Mouse (Mus musculus) cerebellum, adult 11-12 months (tissue): Measurements from ENCODE around the gene Trpv5.

Experiments
- DNase-seq: peaks from one replicate; pipeline ENCODE4 v3.0.0; 2022

Trpv5 gene

GRCm38 (mm10) chr6:41680669-41681068 is at the start of gene Trpv5:
TSS of gene Trpv5 (minus strand) at chr6:41680769.
- DNase-seq: no peak

GRCm38 (mm10) chr6:41727989-41728609 is 47.5 kb upstream of the Trpv5 start:
- DNase-seq: no peak

- no peak for DNase-seq
Observed at GRCm38 (mm10) chr6:41721430-41721829, 40.9 kb upstream of the Trpv5 start.

GRCm38 (mm10) chr6:41710281-41710680 is 29.7 kb upstream of the Trpv5 start:
- no peak for DNase-seq

- no peak for DNase-seq
Observed at GRCm38 (mm10) chr6:41706275-41706674, 25.7 kb upstream of the Trpv5 start.

- DNase-seq: no peak
Observed at GRCm38 (mm10) chr6:41704123-41704522, 23.6 kb upstream of the Trpv5 start, which contains the start of gene Kel. TSS of gene Kel (minus strand) at chr6:41704339.

GRCm38 (mm10) chr6:41702928-41703327 is 22.4 kb upstream of the Trpv5 start:
- no peak for DNase-seq

GRCm38 (mm10) chr6:41701245-41701644 is 20.7 kb upstream of the Trpv5 start:
- DNase-seq: no peak

- DNase-seq: no peak
Observed at GRCm38 (mm10) chr6:41694407-41694806, 13.8 kb upstream of the Trpv5 start.

GRCm38 (mm10) chr6:41692200-41692599 is 11.6 kb upstream of the Trpv5 start:
- DNase-seq: no peak

- DNase-seq: no peak
Observed at GRCm38 (mm10) chr6:41685596-41685995, 5.0 kb upstream of the Trpv5 start.

- no peak for DNase-seq
Observed at GRCm38 (mm10) chr6:41684911-41685310, 4.3 kb upstream of the Trpv5 start.

GRCm38 (mm10) chr6:41684131-41684530 is 3.6 kb upstream of the Trpv5 start, which contains the start of gene Llcfc1:
TSS of gene Llcfc1 (plus strand) at chr6:41684431.
- no peak for DNase-seq

- DNase-seq: no peak
Observed at GRCm38 (mm10) chr6:41681656-41682055, 1.1 kb upstream of the Trpv5 start.

GRCm38 (mm10) chr6:41676530-41676929 is 4.0 kb downstream of the Trpv5 start:
- no peak for DNase-seq

GRCm38 (mm10) chr6:41662320-41662719 is 18.2 kb downstream of the Trpv5 start:
- no peak for DNase-seq

- DNase-seq: no peak
Observed at GRCm38 (mm10) chr6:41658487-41658886, 22.1 kb downstream of the Trpv5 start.

- no peak for DNase-seq
Observed at GRCm38 (mm10) chr6:41654648-41655047, 25.9 kb downstream of the Trpv5 start.

- DNase-seq: no peak
Observed at GRCm38 (mm10) chr6:41653173-41653572, 27.4 kb downstream of the Trpv5 start.

GRCm38 (mm10) chr6:41646672-41647071 is 33.9 kb downstream of the Trpv5 start:
- no peak for DNase-seq

- no peak for DNase-seq
Observed at GRCm38 (mm10) chr6:41646220-41646619, 34.3 kb downstream of the Trpv5 start.

GRCm38 (mm10) chr6:41643227-41643626 is 37.3 kb downstream of the Trpv5 start:
- no peak for DNase-seq

- DNase-seq: no peak
Observed at GRCm38 (mm10) chr6:41642765-41643164, 37.8 kb downstream of the Trpv5 start.

GRCm38 (mm10) chr6:41641173-41641866 is 39.2 kb downstream of the Trpv5 start:
- no peak for DNase-seq

GRCm38 (mm10) chr6:41640449-41640848 is 40.1 kb downstream of the Trpv5 start:
- no peak for DNase-seq
